Mouse (Mus musculus) small intestine, adult 2 months (tissue): ENCODE data around the gene Sppl3. TPM values are rescaled to one million over a fixed set of nuclear protein-coding genes. Genes with fewer than 3 reads are reported as not detected.

Source experiments
- H3K27ac ChIP-seq: fragments of 200-500 bp; 2 replicates; pipeline ENCODE4 v1.5.1; 2012; ENCODE audit warnings: low read depth, low read length, control low read depth, inconsistent platforms; ENCODE audit not compliant: insufficient read depth
- H3K27me3 ChIP-seq: fragments of 200-500 bp; 2 replicates; pipeline ENCODE4 v1.6.1; 2012; ENCODE audit warnings: mild to moderate bottlenecking, moderate library complexity, low read length, inconsistent platforms; ENCODE audit not compliant: control insufficient read depth, insufficient read depth
- H3K36me3 ChIP-seq: fragments of 200-500 bp; 2 replicates; pipeline ENCODE4 v1.6.1; 2012; ENCODE audit warnings: mild to moderate bottlenecking, low read length, control low read depth, inconsistent platforms; ENCODE audit not compliant: control insufficient read depth, insufficient read depth
- H3K4me1 ChIP-seq: fragments of 200-500 bp; 2 replicates; pipeline ENCODE4 v1.6.1; 2012; ENCODE audit warnings: low read length, inconsistent platforms, mixed read lengths; ENCODE audit not compliant: control insufficient read depth, insufficient read depth, insufficient read length
- H3K4me3 ChIP-seq: fragments of 200-500 bp; 2 replicates; pipeline ENCODE4 v1.5.1; 2012; ENCODE audit warnings: low read depth, mild to moderate bottlenecking, control low read depth, inconsistent platforms, low read length, moderate library complexity
- CTCF ChIP-seq: fragments of 200-500 bp; IDR thresholded peaks from 2 replicates; pipeline ENCODE4 v1.5.1; 2012; ENCODE audit warnings: low read depth, mild to moderate bottlenecking, control low read depth, inconsistent platforms, low read length, moderate library complexity, mixed read lengths; ENCODE audit not compliant: insufficient replicate concordance, insufficient read length; ENCODE audit errors: extremely low read depth
- POLR2A ChIP-seq: fragments of 200-500 bp; IDR thresholded peaks from 2 replicates; pipeline ENCODE4 v1.6.1; 2012; ENCODE audit warnings: low read depth, mild to moderate bottlenecking, control low read depth, inconsistent platforms, low read length, moderate library complexity
- WGBS: fragments of 180-500 bp; shearing (Covaris S2); methylation state at CpG from one replicate; pipeline ENCODE4 v1.1.7; 2018; 5-methylcytosine and 5-hydroxymethylcytosine counted together
- polyA plus RNA-seq: library from polyadenylated mRNA; depleted of rRNA; stranded (reverse); fragments of >200 nt; gene quantifications from 2 replicates; pipeline ENCODE4 v1.2.3, GENCODE M21; 2012

Sppl3 gene
- polyA plus RNA-seq, 1 experiment, result 101 TPM

DNA sequence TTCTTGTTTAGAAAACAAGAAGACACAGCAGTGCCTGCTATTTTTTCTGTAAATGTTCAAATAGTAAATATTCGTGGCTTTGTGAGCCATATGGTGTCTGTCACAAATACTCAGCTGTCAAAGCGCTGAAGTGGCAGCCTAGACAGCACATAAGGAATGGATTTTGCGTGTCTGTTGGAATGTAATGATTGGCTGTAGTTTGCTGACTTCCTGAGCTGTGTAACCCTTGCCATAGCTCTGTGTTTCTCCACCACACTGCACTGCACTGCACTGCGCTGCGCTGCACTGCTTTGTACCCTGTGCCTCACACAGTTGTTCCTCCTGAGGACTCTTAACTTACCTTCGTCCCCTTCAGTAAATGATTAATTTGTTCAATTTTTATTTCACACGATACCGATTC, 41.6 kb downstream of the Sppl3 start:
- Histone ChIP-seq H3K27ac (peak overlapping the region; percentile 68), H3K27me3 (no peaks in the 10 kb centered on the region), H3K4me1 (peaks cover 40% of the 10 kb centered on the region), H3K4me3 (no peak overlapping the region), H3K36me3 (no peaks in the 10 kb centered on the region)
- TF ChIP-seq CTCF, result no peak
- TF ChIP-seq POLR2A, result no peak
- WGBS, result 22% methylated on average over 8 of the region's 8 CpGs

- no peak overlapping the region for H3K27ac ChIP-seq
- H3K4me1 ChIP-seq, result peaks cover 41% of the 10 kb centered on the region
- H3K36me3 ChIP-seq, result no peaks in the 10 kb centered on the region
- no peaks in the 10 kb centered on the region for H3K27me3 ChIP-seq
- H3K4me3 ChIP-seq, result no peak overlapping the region
- 90% methylated on average over 22 of the region's 22 CpGs for WGBS
- no peak for TF ChIP-seq CTCF
- TF ChIP-seq POLR2A, result no peak
These were observed 43.0 kb downstream of the Sppl3 start for GRCm38 (mm10) chr5:115053791-115054396.

GRCm38 (mm10) chr5:115055418-115055817, 44.5 kb downstream of the Sppl3 start:
- no peaks in the 10 kb centered on the region for H3K36me3 ChIP-seq
- H3K4me1 ChIP-seq, result peaks cover 43% of the 10 kb centered on the region
- no peak overlapping the region for H3K4me3 ChIP-seq
- H3K27ac ChIP-seq, result no peak overlapping the region
- no peaks in the 10 kb centered on the region for H3K27me3 ChIP-seq
- no peak for TF ChIP-seq POLR2A
- TF ChIP-seq CTCF, result no peak
- WGBS, result 75% methylated on average over 6 of the region's 6 CpGs

DNA sequence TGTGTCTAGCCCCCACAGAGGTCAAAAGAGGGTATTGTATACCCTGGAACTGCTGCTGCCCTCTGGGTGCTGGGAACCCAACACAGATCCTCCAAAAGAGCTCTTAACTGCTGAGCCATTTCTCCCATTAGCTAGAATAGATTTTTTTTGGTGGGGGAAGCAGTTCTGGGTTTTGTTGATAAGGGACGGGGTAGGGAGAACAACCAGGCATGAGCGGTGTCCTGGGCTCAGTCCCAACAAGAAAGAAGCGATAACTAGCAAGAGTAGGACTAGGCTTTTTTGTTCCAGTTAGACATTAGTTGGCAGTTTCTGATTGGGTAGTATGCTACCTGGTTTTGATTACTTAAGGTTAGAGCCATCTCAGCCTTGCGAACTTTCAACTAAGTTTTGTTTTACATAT, 46.2 kb downstream of the Sppl3 start:
- H3K4me3 ChIP-seq, result no peak overlapping the region
- 82% methylated on average over 4 of the region's 4 CpGs for WGBS

GRCm38 (mm10) chr5:115058584-115059297, 47.8 kb downstream of the Sppl3 start:
- H3K27me3 ChIP-seq, result no peaks in the 10 kb centered on the region
- H3K36me3 ChIP-seq, result peaks cover 4% of the 10 kb centered on the region
- peaks cover 23% of the 10 kb centered on the region for H3K4me1 ChIP-seq
- TF ChIP-seq POLR2A, result no peak
- no peak for TF ChIP-seq CTCF
- no peak overlapping the region for H3K4me3 ChIP-seq
- peak overlapping the region; percentile 20 for H3K27ac ChIP-seq
- 51% methylated on average over 7 of the region's 7 CpGs for WGBS

More for the DNA sequence above, 46.2 kb downstream of the Sppl3 start:
- H3K36me3 ChIP-seq, result no peaks in the 10 kb centered on the region
- no peaks in the 10 kb centered on the region for H3K27me3 ChIP-seq
- peaks cover 33% of the 10 kb centered on the region for H3K4me1 ChIP-seq
- TF ChIP-seq CTCF (no peak), POLR2A (no peak)
- no peak overlapping the region for H3K27ac ChIP-seq

- no peak for TF ChIP-seq POLR2A
- TF ChIP-seq CTCF, result no peak
- Histone ChIP-seq H3K4me1 (peaks cover 21% of the 10 kb centered on the region), H3K27ac (peak overlapping the region; percentile 62), H3K4me3 (no peak overlapping the region), H3K27me3 (no peaks in the 10 kb centered on the region), H3K36me3 (peaks cover 4% of the 10 kb centered on the region)
- 51% methylated on average over 8 of the region's 8 CpGs for whole genome bisulfite sequencing
These were observed 49.2 kb downstream of the Sppl3 start for GRCm38 (mm10) chr5:115060067-115060695.

DNA sequence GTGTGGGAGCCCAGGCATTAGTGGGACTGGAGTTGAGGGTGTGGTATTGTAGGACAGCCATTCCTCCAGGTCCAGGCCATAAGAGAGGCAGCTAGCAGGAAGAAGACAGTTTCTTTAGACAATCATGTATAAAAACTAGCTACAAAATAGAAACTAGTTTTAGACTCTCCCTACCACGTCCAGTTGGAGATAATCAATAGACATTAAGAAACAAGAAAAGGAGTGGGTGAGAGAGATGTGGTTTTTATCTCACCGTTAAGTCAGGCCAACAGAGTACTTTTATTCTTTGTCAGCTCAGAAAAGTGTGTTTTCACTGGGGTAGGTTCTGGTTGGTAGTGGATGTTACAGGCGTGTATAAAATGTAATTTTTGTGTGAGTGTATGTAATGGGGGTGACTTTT, 50.0 kb downstream of the Sppl3 start:
- 79% methylated on average over 3 of the region's 3 CpGs for WGBS
- no peak for TF ChIP-seq CTCF
- no peak for TF ChIP-seq POLR2A
- Histone ChIP-seq H3K27me3 (no peaks in the 10 kb centered on the region), H3K27ac (no peak overlapping the region), H3K36me3 (peaks cover 6% of the 10 kb centered on the region), H3K4me3 (no peak overlapping the region), H3K4me1 (peaks cover 18% of the 10 kb centered on the region)
